Mouse (Mus musculus) stomach, embryonic 15.5 days (tissue): ENCODE measurements around the gene Khdrbs1. TPM values are rescaled to one million over a fixed set of nuclear protein-coding genes. Genes with fewer than 3 reads are reported as not detected.
A peak's percentile ranks its signal among the peaks of the same experiment; 100 is the strongest.
"Not testable (repeated sequence)": the region's sequence is repeated elsewhere in the genome, so short reads cannot be mapped to it uniquely, and the experiment has no call there.

Source experiments
- ATAC-seq: fragments of 200-750 bp; cut with Nextera tagmentation; 2 replicates; pipeline ENCODE4 v1.8.0; 2017; ENCODE audit warnings: low read depth, moderate number of reproducible peaks, moderate TSS enrichment; ENCODE audit not compliant: insufficient read depth, low FRiP score
- H3K27ac ChIP-seq: fragments of 300-500 bp; sonication (generic); 2 replicates; pipeline ENCODE4 v1.5.1; 2015; ENCODE audit warnings: mild to moderate bottlenecking, inconsistent platforms
- H3K27me3 ChIP-seq: fragments of 300-500 bp; sonication (generic); replicated peaks from 2 replicates; pipeline ENCODE4 v1.6.1; 2015; ENCODE audit warnings: inconsistent platforms
- H3K36me3 ChIP-seq: fragments of 300-500 bp; sonication (generic); 2 replicates; pipeline ENCODE4 v1.6.1; 2015; ENCODE audit warnings: inconsistent platforms
- H3K4me1 ChIP-seq: fragments of 300-500 bp; sonication (generic); 2 replicates; pipeline ENCODE4 v1.6.1; 2015; ENCODE audit warnings: inconsistent platforms
- H3K4me2 ChIP-seq: fragments of 300-500 bp; sonication (generic); 2 replicates; pipeline ENCODE4 v1.6.1; 2015; ENCODE audit warnings: mild to moderate bottlenecking, inconsistent platforms
- H3K4me3 ChIP-seq: fragments of 300-500 bp; sonication (generic); replicated peaks from 2 replicates; pipeline ENCODE4 v1.5.1; 2015; ENCODE audit warnings: inconsistent platforms
- H3K9ac ChIP-seq: fragments of 300-500 bp; sonication (generic); 2 replicates; pipeline ENCODE4 v1.6.1; 2015; ENCODE audit warnings: inconsistent platforms
- H3K9me3 ChIP-seq: fragments of 300-500 bp; sonication (generic); 2 replicates; pipeline ENCODE4 v1.6.1; 2016; ENCODE audit warnings: inconsistent platforms
- WGBS: fragments of 180-500 bp; shearing (Covaris S2); methylation state at CpG from one replicate; pipeline ENCODE4 v1.1.7; 2015; 5-methylcytosine and 5-hydroxymethylcytosine counted together
- polyA plus RNA-seq: library from polyadenylated mRNA; unstranded; fragments of >200 nt; fragmentation: Nextera tagmentation; extraction: Ambion mirVana; gene quantifications from 2 replicates; pipeline ENCODE4 v1.2.1, GENCODE M21; 2015

Gene Khdrbs1
- polyA plus RNA-seq, 1 experiment from 2014 or later: 91.4 TPM

- Histone ChIP-seq H3K9me3 (no peaks in the 10 kb centered on the region), H3K9ac (peak overlapping the region; percentile 99), H3K27me3 (no peaks in the 10 kb centered on the region), H3K4me2 (peak overlapping the region; percentile 66; the same call in 1 of the 2 replicates), H3K4me1 (peaks cover 15% of the 10 kb centered on the region), H3K36me3 (no peaks in the 10 kb centered on the region), H3K27ac (peak overlapping the region; percentile 97), H3K4me3 (peak overlapping the region; percentile 96)
- ATAC-seq: peak; percentile 9
- 0% methylated on average over 31 of the region's 34 CpGs for WGBS
These were observed 200 bp downstream of the Khdrbs1 start for GRCm38 (mm10) chr4:129741974-129742231.

- H3K27me3 ChIP-seq: no peaks in the 10 kb centered on the region
- 0 out of 2 replicates have a peak, but pooled peaks have one; percentile 12 for ATAC-seq
- H3K27ac ChIP-seq: peak overlapping the region; percentile 97
- WGBS: under 1% methylated on average over 62 of the region's 62 CpGs
- peak overlapping the region; percentile 96 for H3K4me3 ChIP-seq
- peak overlapping the region; percentile 99 for H3K9ac ChIP-seq
- H3K4me1 ChIP-seq: peaks cover 15% of the 10 kb centered on the region
- no peaks in the 10 kb centered on the region for H3K36me3 ChIP-seq
- peak overlapping the region; percentile 66 for H3K4me2 ChIP-seq
- no peaks in the 10 kb centered on the region for H3K9me3 ChIP-seq
These were observed 691 bp downstream of the Khdrbs1 start for GRCm38 (mm10) chr4:129741251-129741973.

- no peaks in the 10 kb centered on the region for H3K36me3 ChIP-seq
- H3K4me2 ChIP-seq: peak overlapping the region; percentile 20; the same call in 1 of the 2 replicates
- no peak overlapping the region for H3K4me3 ChIP-seq
- no peaks in the 10 kb centered on the region for H3K9me3 ChIP-seq
- H3K27me3 ChIP-seq: no peaks in the 10 kb centered on the region
- no peak overlapping the region for H3K27ac ChIP-seq
- peaks cover 15% of the 10 kb centered on the region for H3K4me1 ChIP-seq
- ATAC-seq: no peak
- H3K9ac ChIP-seq: no peak overlapping the region
- WGBS: 62% methylated on average over 4 of the region's 4 CpGs
These were observed 2.9 kb downstream of the Khdrbs1 start for GRCm38 (mm10) chr4:129739111-129739645.

- WGBS: 69% methylated on average over 1 of the region's 1 CpGs
- Histone ChIP-seq H3K27me3 (no peaks in the 10 kb centered on the region), H3K9me3 (no peaks in the 10 kb centered on the region), H3K4me1 (peaks cover 10% of the 10 kb centered on the region), H3K27ac (peak overlapping the region; percentile 23), H3K36me3 (no peaks in the 10 kb centered on the region), H3K4me2 (no peak overlapping the region), H3K9ac (no peak overlapping the region), H3K4me3 (no peak overlapping the region)
- no peak for ATAC-seq
These were observed 5.9 kb downstream of the Khdrbs1 start for GRCm38 (mm10) chr4:129736173-129736572.

GRCm38 (mm10) chr4:129735485-129735884 is 6.6 kb downstream of the Khdrbs1 start:
- ATAC-seq, H3K4me2 ChIP-seq, H3K9ac ChIP-seq, H3K36me3 ChIP-seq, H3K27me3 ChIP-seq, H3K9me3 ChIP-seq, H3K4me3 ChIP-seq, H3K4me1 ChIP-seq: not testable (repeated sequence)
- H3K27ac ChIP-seq: peak overlapping the region; percentile 23
- 93% methylated on average over 4 of the region's 4 CpGs for WGBS

- H3K4me1 ChIP-seq: no peaks in the 10 kb centered on the region; the same call in 1 of the 2 replicates
- ATAC-seq: no peak
- no peaks in the 10 kb centered on the region for H3K9me3 ChIP-seq
- H3K27ac ChIP-seq: no peak overlapping the region
- H3K4me3 ChIP-seq: no peak overlapping the region
- H3K4me2 ChIP-seq: no peak overlapping the region
- no peaks in the 10 kb centered on the region for H3K27me3 ChIP-seq
- peaks cover 11% of the 10 kb centered on the region for H3K36me3 ChIP-seq
- no peak overlapping the region for H3K9ac ChIP-seq
- WGBS: 85% methylated on average over 5 of the region's 5 CpGs
These were observed 10.7 kb downstream of the Khdrbs1 start for GRCm38 (mm10) chr4:129731423-129731822.

- WGBS: 89% methylated on average over 9 of the region's 9 CpGs
- ATAC-seq: no peak
- Histone ChIP-seq H3K27me3 (no peaks in the 10 kb centered on the region), H3K4me1 (no peaks in the 10 kb centered on the region), H3K27ac (no peak overlapping the region), H3K4me3 (no peak overlapping the region), H3K36me3 (peaks cover 61% of the 10 kb centered on the region), H3K9me3 (no peaks in the 10 kb centered on the region), H3K4me2 (no peak overlapping the region), H3K9ac (no peak overlapping the region)
These were observed 25.8 kb downstream of the Khdrbs1 start for GRCm38 (mm10) chr4:129716310-129716709.

- H3K9ac ChIP-seq: no peak overlapping the region
- no peaks in the 10 kb centered on the region for H3K27me3 ChIP-seq
- 83% methylated on average over 8 of the region's 8 CpGs for WGBS
- H3K9me3 ChIP-seq: no peaks in the 10 kb centered on the region
- H3K36me3 ChIP-seq: peaks cover 50% of the 10 kb centered on the region
- 0 out of 2 replicates have a peak overlapping the region, but pooled peaks have one; percentile 7 for H3K27ac ChIP-seq
- no peak for ATAC-seq
- no peak overlapping the region for H3K4me3 ChIP-seq
- no peak overlapping the region for H3K4me2 ChIP-seq
- H3K4me1 ChIP-seq: no peaks in the 10 kb centered on the region; the same call in 1 of the 2 replicates
These were observed 32.5 kb downstream of the Khdrbs1 start for GRCm38 (mm10) chr4:129709486-129710129.

GRCm38 (mm10) chr4:129706750-129707149 is 35.4 kb downstream of the Khdrbs1 start:
- no peaks in the 10 kb centered on the region for H3K9me3 ChIP-seq
- peaks cover 48% of the 10 kb centered on the region for H3K36me3 ChIP-seq
- WGBS: 70% methylated on average over 3 of the region's 3 CpGs

GRCm38 (mm10) chr4:129702454-129702853 is 39.6 kb downstream of the Khdrbs1 start:
- Histone ChIP-seq H3K4me3 (no peak overlapping the region), H3K9ac (no peak overlapping the region), H3K9me3 (no peaks in the 10 kb centered on the region), H3K27ac (peak overlapping the region; percentile 86), H3K27me3 (no peaks in the 10 kb centered on the region), H3K4me1 (peaks cover 22% of the 10 kb centered on the region), H3K36me3 (peaks cover 18% of the 10 kb centered on the region; the same call in 1 of the 2 replicates), H3K4me2 (no peak overlapping the region)
- ATAC-seq: peak; percentile 77
- 17% methylated on average over 11 of the region's 11 CpGs for WGBS

More at GRCm38 (mm10) chr4:129706750-129707149, 35.4 kb downstream of the Khdrbs1 start:
- Histone ChIP-seq H3K4me2 (no peak overlapping the region), H3K4me1 (peaks cover 15% of the 10 kb centered on the region), H3K27ac (no peak overlapping the region), H3K9ac (no peak overlapping the region), H3K4me3 (no peak overlapping the region), H3K27me3 (no peaks in the 10 kb centered on the region)
- ATAC-seq: no peak

- H3K4me2 ChIP-seq: peak overlapping the region; percentile 35; the same call in 1 of the 2 replicates
- H3K4me3 ChIP-seq: 0 out of 2 replicates have a peak overlapping the region, but pooled peaks have one; percentile 12
- H3K36me3 ChIP-seq: peaks cover 18% of the 10 kb centered on the region; the same call in 1 of the 2 replicates
- 46% methylated on average over 17 of the region's 17 CpGs for WGBS
- H3K4me1 ChIP-seq: peaks cover 24% of the 10 kb centered on the region
- no peaks in the 10 kb centered on the region for H3K9me3 ChIP-seq
- 0 out of 2 replicates have a peak, but pooled peaks have one; percentile 12 for ATAC-seq
- H3K27ac ChIP-seq: peak overlapping the region; percentile 86
- H3K9ac ChIP-seq: no peak overlapping the region
- no peaks in the 10 kb centered on the region for H3K27me3 ChIP-seq
These were observed 40.4 kb downstream of the Khdrbs1 start for GRCm38 (mm10) chr4:129701503-129702377.
